Mouse (Mus musculus): ENCODE data around the gene Mms22l.

DNA sequence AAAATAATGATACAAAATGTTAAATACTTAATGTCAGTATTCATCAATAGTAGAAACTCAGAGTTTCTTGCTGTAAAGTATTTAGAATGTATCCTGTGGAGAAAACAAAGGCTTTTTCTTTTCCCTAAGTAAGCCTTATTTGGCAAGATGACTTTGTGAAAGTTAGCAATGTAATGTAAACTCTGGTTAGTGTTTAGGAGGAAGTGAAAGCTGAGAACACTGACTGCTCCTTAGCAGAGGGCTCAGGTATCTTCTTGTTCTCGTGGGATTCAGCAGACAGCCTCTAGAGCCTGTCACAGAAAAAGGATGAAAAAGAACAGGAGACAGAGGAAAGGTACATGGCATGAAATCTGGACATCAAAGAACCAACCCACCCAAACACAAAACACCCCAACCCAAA lies 86.0 kb downstream of the Mms22l start:
- TF ChIP-seq CTCF (IDR thresholded peaks at IDR 0.05; ENCODE audit: low read depth) (no peak), EP300 (IDR thresholded peaks at IDR 0.05; ENCODE audit: low read depth) (no peak)
